Mouse (Mus musculus) heart, embryonic 16.5 days (tissue): ENCODE data around the gene Zc3hav1l. TPM values are rescaled to one million over a fixed set of nuclear protein-coding genes. Genes with fewer than 3 reads are reported as not detected.

Source experiments
- ATAC-seq: fragments of 200-750 bp; cut with Nextera tagmentation; replicated peaks from 2 replicates; pipeline ENCODE4 v1.8.0; 2017; ENCODE audit warnings: moderate number of reproducible peaks; ENCODE audit not compliant: insufficient read depth, low FRiP score; ENCODE audit errors: extremely low read depth
- H3K27ac ChIP-seq: fragments of 300-500 bp; sonication (generic); 2 replicates; pipeline ENCODE4 v1.5.1; 2014; ENCODE audit warnings: mild to moderate bottlenecking, low read length, control low read depth, moderate library complexity
- H3K27me3 ChIP-seq: fragments of 300-500 bp; sonication (generic); 2 replicates; pipeline ENCODE4 v1.6.1; 2014; ENCODE audit warnings: low read length, mixed read lengths; ENCODE audit not compliant: control insufficient read depth, insufficient read depth
- H3K36me3 ChIP-seq: fragments of 300-500 bp; sonication (generic); 2 replicates; pipeline ENCODE4 v1.6.1; 2014; ENCODE audit not compliant: control insufficient read depth, insufficient read depth
- H3K4me1 ChIP-seq: fragments of 300-500 bp; sonication (generic); 2 replicates; pipeline ENCODE4 v1.6.1; 2014; ENCODE audit warnings: low read length, mixed read lengths; ENCODE audit not compliant: control insufficient read depth, insufficient read depth
- H3K4me2 ChIP-seq: fragments of 300-500 bp; sonication (generic); 2 replicates; pipeline ENCODE4 v1.6.1; 2014; ENCODE audit warnings: low read depth, mild to moderate bottlenecking, control low read depth, low read length
- H3K4me3 ChIP-seq: fragments of 300-500 bp; sonication (generic); 2 replicates; pipeline ENCODE4 v1.5.1; 2014; ENCODE audit warnings: mild to moderate bottlenecking, control low read depth, low read length
- H3K9ac ChIP-seq: fragments of 300-500 bp; sonication (generic); 2 replicates; pipeline ENCODE4 v1.6.1; 2014; ENCODE audit warnings: low read length, control low read depth
- H3K9me3 ChIP-seq: fragments of 300-500 bp; sonication (generic); replicated peaks from 2 replicates; pipeline ENCODE4 v1.6.1; 2016; ENCODE audit warnings: low read length; ENCODE audit not compliant: control insufficient read depth
- WGBS: fragments of 180-500 bp; shearing (Covaris S2); extraction: QIAGEN DNeasy Blood & Tissue Kit; methylation state at CpG from one replicate; pipeline ENCODE4 v1.1.7; 2014; 5-methylcytosine and 5-hydroxymethylcytosine counted together
- polyA plus RNA-seq: library from polyadenylated mRNA; unstranded; fragments of >200 nt; fragmentation: Nextera tagmentation; extraction: Ambion mirVana; gene quantifications from 2 replicates; pipeline ENCODE4 v1.2.1, GENCODE M21; 2015

Zc3hav1l gene
- polyA plus RNA-seq, 1 experiment from 2014 or later, result 5.2 TPM

GRCm38 (mm10) chr6:38337951-38338350 is 38.9 kb upstream of the Zc3hav1l start:
- no peaks in the 10 kb centered on the region for H3K9me3 ChIP-seq
- no peak for ATAC-seq

GRCm38 (mm10) chr6:38337166-38337705 is 38.2 kb upstream of the Zc3hav1l start:
- no peak overlapping the region for H3K9ac ChIP-seq
- no peak overlapping the region for H3K4me2 ChIP-seq
- H3K27me3 ChIP-seq, result no peaks in the 10 kb centered on the region
- H3K9me3 ChIP-seq, result no peaks in the 10 kb centered on the region
- H3K4me1 ChIP-seq, result peaks cover 8% of the 10 kb centered on the region
- no peak overlapping the region for H3K4me3 ChIP-seq
- no peak overlapping the region for H3K27ac ChIP-seq
- H3K36me3 ChIP-seq, result 0 out of 2 replicates have a peak, but pooled peaks cover 4% of the 10 kb centered on the region
- no peak for ATAC-seq
- WGBS, result 88% methylated on average over 4 of the region's 4 CpGs

More at GRCm38 (mm10) chr6:38337951-38338350, 38.9 kb upstream of the Zc3hav1l start:
- Histone ChIP-seq H3K4me2 (no peak overlapping the region), H3K4me3 (no peak overlapping the region), H3K36me3 (0 out of 2 replicates have a peak, but pooled peaks cover 4% of the 10 kb centered on the region), H3K9ac (no peak overlapping the region), H3K27me3 (no peaks in the 10 kb centered on the region), H3K4me1 (peaks cover 10% of the 10 kb centered on the region), H3K27ac (no peak overlapping the region)
- WGBS, result 78% methylated on average over 6 of the region's 6 CpGs

GRCm38 (mm10) chr6:38335264-38335663 is 36.2 kb upstream of the Zc3hav1l start:
- ATAC-seq, result no peak
- Histone ChIP-seq H3K27me3 (no peaks in the 10 kb centered on the region), H3K4me3 (no peak overlapping the region), H3K9me3 (no peaks in the 10 kb centered on the region), H3K4me2 (no peak overlapping the region), H3K27ac (no peak overlapping the region), H3K36me3 (peaks cover 8% of the 10 kb centered on the region; the same call in 1 of the 2 replicates), H3K4me1 (no peaks in the 10 kb centered on the region), H3K9ac (no peak overlapping the region)
- WGBS, result 80% methylated on average over 6 of the region's 6 CpGs

GRCm38 (mm10) chr6:38326596-38326995 is 27.5 kb upstream of the Zc3hav1l start:
- Histone ChIP-seq H3K4me2 (no peak overlapping the region), H3K4me1 (no peaks in the 10 kb centered on the region), H3K9ac (no peak overlapping the region), H3K36me3 (peaks cover 16% of the 10 kb centered on the region), H3K9me3 (no peaks in the 10 kb centered on the region), H3K27me3 (no peaks in the 10 kb centered on the region), H3K27ac (no peak overlapping the region), H3K4me3 (no peak overlapping the region)
- no peak for ATAC-seq
- 28% methylated on average over 4 of the region's 4 CpGs for WGBS

- ATAC-seq, result no peak
- H3K27ac ChIP-seq, result no peak overlapping the region
- no peak overlapping the region for H3K4me2 ChIP-seq
- H3K27me3 ChIP-seq, result no peaks in the 10 kb centered on the region
- no peak overlapping the region for H3K4me3 ChIP-seq
- H3K9ac ChIP-seq, result no peak overlapping the region
- peaks cover 21% of the 10 kb centered on the region for H3K36me3 ChIP-seq
- no peaks in the 10 kb centered on the region for H3K9me3 ChIP-seq
- WGBS, result 93% methylated on average over 9 of the region's 9 CpGs
- H3K4me1 ChIP-seq, result no peaks in the 10 kb centered on the region
Measured at GRCm38 (mm10) chr6:38320621-38321020, 21.6 kb upstream of the Zc3hav1l start.

- no peaks in the 10 kb centered on the region for H3K9me3 ChIP-seq
- H3K27me3 ChIP-seq, result no peaks in the 10 kb centered on the region
- H3K4me2 ChIP-seq, result no peak overlapping the region
- ATAC-seq, result no peak
- no peak overlapping the region for H3K27ac ChIP-seq
- 86% methylated on average over 4 of the region's 4 CpGs for WGBS
- H3K4me3 ChIP-seq, result no peak overlapping the region
- peaks cover 10% of the 10 kb centered on the region for H3K36me3 ChIP-seq
- no peak overlapping the region for H3K9ac ChIP-seq
- H3K4me1 ChIP-seq, result no peaks in the 10 kb centered on the region
Measured at GRCm38 (mm10) chr6:38316050-38316449, 17.0 kb upstream of the Zc3hav1l start.

GRCm38 (mm10) chr6:38309741-38310140 is 10.7 kb upstream of the Zc3hav1l start:
- no peak overlapping the region for H3K9ac ChIP-seq
- no peaks in the 10 kb centered on the region; the same call in 1 of the 2 replicates for H3K9me3 ChIP-seq
- H3K4me2 ChIP-seq, result no peak overlapping the region
- no peaks in the 10 kb centered on the region for H3K27me3 ChIP-seq
- H3K4me1 ChIP-seq, result no peaks in the 10 kb centered on the region
- no peak overlapping the region for H3K27ac ChIP-seq
- no peak overlapping the region for H3K4me3 ChIP-seq
- no peak for ATAC-seq
- peaks cover 19% of the 10 kb centered on the region; the same call in 1 of the 2 replicates for H3K36me3 ChIP-seq

GRCm38 (mm10) chr6:38304981-38305380 is 5.9 kb upstream of the Zc3hav1l start:
- Histone ChIP-seq H3K9ac (no peak overlapping the region), H3K36me3 (peaks cover 20% of the 10 kb centered on the region), H3K4me2 (no peak overlapping the region), H3K27ac (no peak overlapping the region), H3K4me1 (no peaks in the 10 kb centered on the region; the same call in 1 of the 2 replicates), H3K27me3 (no peaks in the 10 kb centered on the region), H3K9me3 (peaks cover 9% of the 10 kb centered on the region), H3K4me3 (no peak overlapping the region)
- 73% methylated on average over 3 of the region's 3 CpGs for WGBS
- ATAC-seq, result no peak

- WGBS, result 0% methylated on average over 10 of the region's 10 CpGs
- Histone ChIP-seq H3K27ac (peak overlapping the region; percentile 95), H3K27me3 (no peaks in the 10 kb centered on the region), H3K4me3 (peak overlapping the region; percentile 92), H3K9ac (peak overlapping the region; percentile 98), H3K36me3 (peaks cover 23% of the 10 kb centered on the region), H3K9me3 (no peaks in the 10 kb centered on the region; the same call in 1 of the 2 replicates), H3K4me1 (peaks cover 13% of the 10 kb centered on the region), H3K4me2 (peak overlapping the region; percentile 74)
- ATAC-seq, result no peak; the same call in 1 of the 2 replicates
Measured at GRCm38 (mm10) chr6:38298246-38298635, 818 bp downstream of the Zc3hav1l start.
